Mouse (Mus musculus): ENCODE data around the gene Lst1.

DNA sequence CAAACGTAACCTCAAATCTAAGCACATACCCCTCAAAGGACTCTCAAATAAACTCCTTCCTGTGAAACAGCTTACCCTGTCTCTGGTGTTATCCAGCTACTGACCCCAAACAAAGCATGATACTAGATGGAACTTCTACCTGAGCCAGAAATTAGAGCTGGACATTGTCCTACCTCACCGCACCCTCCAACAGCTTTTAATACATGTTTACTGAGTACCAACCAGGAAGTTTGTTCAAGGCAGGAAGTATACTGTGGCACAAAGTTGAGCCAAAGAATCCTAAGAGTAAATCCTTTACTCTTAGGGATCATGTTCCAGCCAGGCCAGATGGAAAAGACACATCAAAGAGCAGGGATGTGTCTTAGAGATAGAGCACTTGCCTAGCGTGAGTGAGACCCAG is 22.4 kb upstream of the Lst1 start:
- TF ChIP-seq POLR2A (IDR thresholded peaks at IDR 0.05; ENCODE audit: control insufficient read depth in 1 of 2, insufficient read depth in 1 of 2, low read depth in 1 of 2, low read length in 2 of 2, poor library complexity in 1 of 2) = no peak
- no peak for TF ChIP-seq MAFK (IDR thresholded peaks at IDR 0.05; ENCODE audit: borderline replicate concordance, low read depth, low read length)
- TF ChIP-seq CTCF (IDR thresholded peaks at IDR 0.05 in 2 of 3, conservative IDR thresholded peaks at IDR 0.05 in 1 of 3; ENCODE audit: control insufficient read depth in 1 of 3, insufficient read depth in 1 of 3, low read depth in 2 of 3, low read length in 3 of 3, poor library complexity in 1 of 3, severe bottlenecking in 1 of 3) = no peak
- no peak for TF ChIP-seq EP300 (IDR thresholded peaks at IDR 0.05; ENCODE audit: low read depth in 1 of 2, low read length in 2 of 2)
- TF ChIP-seq SMC3 (IDR thresholded peaks at IDR 0.05; ENCODE audit: low read depth, low read length) = no peak
- TF ChIP-seq KAT2A (conservative IDR thresholded peaks at IDR 0.05; ENCODE audit: low read depth, low read length) = no peak
- TF ChIP-seq BHLHE40 (IDR thresholded peaks at IDR 0.05; ENCODE audit: borderline replicate concordance, low read depth, low read length) = no peak
- no peak for TF ChIP-seq ZNF384 (IDR thresholded peaks at IDR 0.05; ENCODE audit: low read depth, low read length)
- TF ChIP-seq POLR2AphosphoS5 (IDR thresholded peaks at IDR 0.05; ENCODE audit: borderline replicate concordance, low read depth, low read length) = no peak
- no peak for TF ChIP-seq TAL1 (IDR thresholded peaks at IDR 0.05; ENCODE audit: low read length)
- no peak for TF ChIP-seq CHD2 (IDR thresholded peaks at IDR 0.05; ENCODE audit: low read length)
- no peak for TF ChIP-seq ZMIZ1 (IDR thresholded peaks at IDR 0.05; ENCODE audit: low read depth, low read length)

Measured in MEL (cell line).